Mouse (Mus musculus) kidney, embryonic 16.5 days (tissue): ENCODE measurements around the gene Stk24. TPM values are rescaled to one million over a fixed set of nuclear protein-coding genes. Genes with fewer than 3 reads are reported as not detected.
A peak's percentile ranks its signal among the peaks of the same experiment; 100 is the strongest.

Source experiments
- ATAC-seq: fragments of 200-750 bp; cut with Nextera tagmentation; 2 replicates; pipeline ENCODE4 v1.8.0; 2017; ENCODE audit warnings: moderate TSS enrichment; ENCODE audit not compliant: low FRiP score, low TSS enrichment
- H3K27ac ChIP-seq: fragments of 300-500 bp; sonication (generic); 2 replicates; pipeline ENCODE4 v1.5.1; 2014; ENCODE audit warnings: low read length
- H3K27me3 ChIP-seq: fragments of 300-500 bp; sonication (generic); 2 replicates; pipeline ENCODE4 v1.6.1; 2014; ENCODE audit warnings: low read length, control low read depth, mixed read lengths; ENCODE audit not compliant: insufficient read depth
- H3K36me3 ChIP-seq: fragments of 300-500 bp; sonication (generic); 2 replicates; pipeline ENCODE4 v1.6.1; 2014; ENCODE audit warnings: low read length, control low read depth, mixed read lengths; ENCODE audit not compliant: insufficient read depth
- H3K4me1 ChIP-seq: fragments of 300-500 bp; sonication (generic); 2 replicates; pipeline ENCODE4 v1.6.1; 2014; ENCODE audit warnings: low read length, control low read depth, mixed read lengths; ENCODE audit not compliant: insufficient read depth
- H3K4me2 ChIP-seq: fragments of 300-500 bp; sonication (generic); replicated peaks from 2 replicates; pipeline ENCODE4 v1.6.1; 2014; ENCODE audit warnings: low read depth, low read length
- H3K4me3 ChIP-seq: fragments of 300-500 bp; sonication (generic); 2 replicates; pipeline ENCODE4 v1.5.1; 2014; ENCODE audit warnings: mild to moderate bottlenecking, low read length
- H3K9ac ChIP-seq: fragments of 300-500 bp; sonication (generic); replicated peaks from 2 replicates; pipeline ENCODE4 v1.6.1; 2014; ENCODE audit warnings: low read length
- H3K9me3 ChIP-seq: fragments of 300-500 bp; sonication (generic); 2 replicates; pipeline ENCODE4 v1.6.1; 2016; ENCODE audit warnings: low read length, control low read depth
- WGBS: fragments of 180-500 bp; shearing (Covaris S2); extraction: QIAGEN DNeasy Blood & Tissue Kit; methylation state at CpG from one replicate; pipeline ENCODE4 v1.1.7; 2014; 5-methylcytosine and 5-hydroxymethylcytosine counted together
- polyA plus RNA-seq: library from polyadenylated mRNA; unstranded; fragments of >200 nt; fragmentation: Nextera tagmentation; extraction: Ambion mirVana; gene quantifications from 2 replicates; pipeline ENCODE4 v1.2.1, GENCODE M21; 2015

The Stk24 gene
- polyA plus RNA-seq, 1 experiment from 2014 or later = 34.8 TPM

DNA sequence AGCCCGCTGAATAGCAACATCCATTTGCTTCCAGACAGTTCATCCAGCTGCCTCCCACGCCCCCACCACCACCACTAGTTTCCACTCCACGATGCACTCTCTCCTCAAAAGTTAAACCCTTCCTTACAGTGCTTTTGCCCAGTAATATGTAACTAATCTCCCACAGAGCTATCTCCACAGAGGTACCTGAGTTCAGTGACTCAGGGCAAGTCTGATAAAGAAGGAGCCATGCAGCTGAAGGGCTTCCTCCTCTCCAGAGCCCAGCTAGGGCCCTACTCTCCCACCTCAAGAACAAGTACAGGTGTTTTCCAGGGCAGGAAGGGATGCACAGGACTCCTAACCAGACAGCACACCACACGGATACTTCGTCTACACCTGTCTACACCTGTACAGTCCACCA is 10.4 kb downstream of the Stk24 start:
- no peak for ATAC-seq
- Histone ChIP-seq H3K4me2 (no peak overlapping the region), H3K4me3 (no peak overlapping the region), H3K27ac (0 out of 2 replicates have a peak overlapping the region, but pooled peaks have one; percentile 0), H3K27me3 (no peaks in the 10 kb centered on the region), H3K9ac (no peak overlapping the region), H3K36me3 (no peaks in the 10 kb centered on the region), H3K4me1 (peaks cover 79% of the 10 kb centered on the region), H3K9me3 (no peaks in the 10 kb centered on the region)
- WGBS = 57% methylated on average over 5 of the region's 5 CpGs

DNA sequence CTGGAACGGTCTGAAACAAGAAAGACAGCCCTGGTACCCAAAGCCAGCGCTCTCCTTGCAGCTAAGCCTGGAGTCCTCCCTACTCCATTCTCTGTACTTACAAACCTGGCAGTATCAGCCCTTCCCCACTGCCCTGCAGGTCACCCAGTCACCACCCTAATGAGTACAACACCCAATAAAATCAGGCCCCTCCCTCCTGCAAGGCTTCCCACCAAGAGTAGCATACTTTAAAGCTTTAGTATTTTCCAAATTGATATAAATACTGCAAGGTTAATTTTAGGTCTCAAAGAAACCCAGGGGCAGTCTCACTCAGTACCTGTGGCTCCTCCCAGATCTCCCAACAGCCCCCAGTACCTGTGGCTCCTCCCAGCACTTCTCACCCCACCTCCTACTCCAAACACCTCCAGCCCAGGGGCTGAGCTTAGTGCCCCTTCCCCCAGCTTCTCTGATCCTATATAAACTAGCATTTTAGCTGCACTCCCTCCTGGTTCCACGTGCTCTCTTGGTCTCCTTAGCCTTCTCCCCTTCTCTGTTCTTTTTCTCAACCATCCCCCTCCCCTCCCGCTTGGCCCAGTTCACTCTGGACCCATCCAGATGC is 11.6 kb downstream of the Stk24 start:
- WGBS = 58% methylated on average over 4 of the region's 4 CpGs
- H3K4me1 ChIP-seq = peaks cover 76% of the 10 kb centered on the region
- no peak overlapping the region for H3K4me3 ChIP-seq
- 0 out of 2 replicates have a peak, but pooled peaks have one; percentile 29 for ATAC-seq
- H3K9ac ChIP-seq = 0 out of 2 replicates have a peak overlapping the region, but pooled peaks have one; percentile 9
- H3K27me3 ChIP-seq = no peaks in the 10 kb centered on the region
- no peaks in the 10 kb centered on the region for H3K36me3 ChIP-seq
- H3K4me2 ChIP-seq = no peak overlapping the region
- H3K27ac ChIP-seq = peak overlapping the region; percentile 75
- H3K9me3 ChIP-seq = no peaks in the 10 kb centered on the region

DNA sequence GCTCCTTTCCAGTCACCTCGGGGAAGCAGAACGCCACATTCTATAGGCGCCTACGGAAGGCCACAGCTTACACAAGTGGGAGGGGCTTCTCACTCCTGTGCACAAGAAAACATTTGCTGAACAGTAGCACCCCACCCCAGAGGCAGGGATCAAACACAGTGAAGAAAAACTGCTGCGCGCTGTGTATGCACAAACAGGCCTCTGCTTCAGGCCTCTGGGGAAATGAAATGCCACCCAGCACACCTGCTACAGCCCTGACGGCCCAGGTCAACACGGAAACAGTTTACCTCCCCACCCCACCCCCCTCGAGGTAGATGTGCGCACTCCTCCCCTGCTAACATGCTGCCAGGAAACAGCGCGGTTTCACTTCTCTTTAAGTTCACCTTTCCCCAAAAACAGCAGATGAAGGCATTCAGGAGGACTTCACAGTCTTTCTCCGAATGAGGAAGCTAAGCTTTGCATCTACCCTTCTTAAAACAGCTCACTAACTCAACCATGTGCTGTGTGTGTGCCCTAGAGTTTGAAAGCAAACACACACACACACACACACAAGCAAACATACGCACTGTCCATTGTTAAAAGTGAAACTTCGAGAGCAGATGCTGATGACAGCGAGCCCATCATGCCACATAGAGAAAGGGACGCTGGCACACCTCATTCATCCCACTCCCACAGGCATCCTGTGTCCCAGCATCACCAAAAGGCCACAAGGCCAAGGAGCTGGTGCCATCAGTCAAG is 13.7 kb downstream of the Stk24 start:
- Histone ChIP-seq H3K9ac (peak overlapping the region; percentile 30; the same call in 1 of the 2 replicates), H3K27ac (peak overlapping the region; percentile 16; the same call in 1 of the 2 replicates), H3K36me3 (no peaks in the 10 kb centered on the region), H3K27me3 (no peaks in the 10 kb centered on the region), H3K4me1 (peaks cover 57% of the 10 kb centered on the region), H3K4me3 (no peak overlapping the region), H3K4me2 (no peak overlapping the region), H3K9me3 (no peaks in the 10 kb centered on the region)
- peak; percentile 64 for ATAC-seq
- WGBS = 48% methylated on average over 17 of the region's 17 CpGs

DNA sequence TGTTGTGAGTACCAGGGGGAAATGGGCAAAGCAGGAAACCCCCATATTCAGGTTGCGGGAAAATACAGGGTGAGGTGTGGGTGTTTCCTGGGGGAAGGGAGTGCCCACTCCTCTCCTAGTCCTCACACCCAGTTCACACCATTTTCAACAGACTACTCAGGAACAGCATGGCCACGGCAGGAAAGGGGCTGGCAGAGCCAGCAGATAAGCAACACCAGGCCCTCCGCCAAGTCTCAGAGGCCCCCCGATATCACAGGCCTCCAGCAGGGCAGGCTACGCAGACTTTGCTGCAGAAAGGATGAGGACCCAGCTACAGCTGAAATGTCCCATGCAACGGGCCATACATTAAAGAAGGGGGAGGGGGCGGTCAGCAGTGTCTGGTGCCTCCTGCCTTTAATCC is 14.4 kb downstream of the Stk24 start:
- ATAC-seq = no peak
- no peak overlapping the region; the same call in 1 of the 2 replicates for H3K27ac ChIP-seq
- H3K9me3 ChIP-seq = no peaks in the 10 kb centered on the region
- no peak overlapping the region for H3K4me2 ChIP-seq
- no peak overlapping the region for H3K4me3 ChIP-seq
- H3K36me3 ChIP-seq = no peaks in the 10 kb centered on the region
- no peaks in the 10 kb centered on the region for H3K27me3 ChIP-seq
- peaks cover 56% of the 10 kb centered on the region for H3K4me1 ChIP-seq
- H3K9ac ChIP-seq = no peak overlapping the region
- 70% methylated on average over 7 of the region's 7 CpGs for WGBS

DNA sequence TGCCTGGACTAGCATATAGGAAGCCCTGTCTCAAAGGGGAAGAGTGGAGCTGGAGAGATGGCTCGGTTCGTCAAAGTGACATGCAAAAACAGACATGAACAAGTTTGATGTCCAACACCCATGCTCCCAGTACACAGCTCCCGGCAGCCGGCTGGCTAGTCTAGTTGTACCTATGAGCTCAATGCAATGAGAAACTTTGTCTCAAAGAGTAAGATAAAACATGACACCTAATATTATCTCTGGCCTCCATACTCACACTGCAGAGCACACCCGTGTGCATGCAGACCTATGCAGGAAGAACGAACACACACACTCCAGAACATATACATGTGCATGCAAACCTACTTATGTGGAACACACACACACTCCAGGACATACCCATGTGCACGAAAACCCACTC is 15.5 kb downstream of the Stk24 start:
- WGBS = 93% methylated on average over 7 of the region's 7 CpGs
- no peaks in the 10 kb centered on the region for H3K9me3 ChIP-seq
- no peak for ATAC-seq
- no peak overlapping the region for H3K27ac ChIP-seq
- no peaks in the 10 kb centered on the region for H3K27me3 ChIP-seq
- peaks cover 56% of the 10 kb centered on the region for H3K4me1 ChIP-seq
- H3K4me3 ChIP-seq = no peak overlapping the region
- H3K36me3 ChIP-seq = no peaks in the 10 kb centered on the region
- H3K9ac ChIP-seq = no peak overlapping the region
- H3K4me2 ChIP-seq = no peak overlapping the region

DNA sequence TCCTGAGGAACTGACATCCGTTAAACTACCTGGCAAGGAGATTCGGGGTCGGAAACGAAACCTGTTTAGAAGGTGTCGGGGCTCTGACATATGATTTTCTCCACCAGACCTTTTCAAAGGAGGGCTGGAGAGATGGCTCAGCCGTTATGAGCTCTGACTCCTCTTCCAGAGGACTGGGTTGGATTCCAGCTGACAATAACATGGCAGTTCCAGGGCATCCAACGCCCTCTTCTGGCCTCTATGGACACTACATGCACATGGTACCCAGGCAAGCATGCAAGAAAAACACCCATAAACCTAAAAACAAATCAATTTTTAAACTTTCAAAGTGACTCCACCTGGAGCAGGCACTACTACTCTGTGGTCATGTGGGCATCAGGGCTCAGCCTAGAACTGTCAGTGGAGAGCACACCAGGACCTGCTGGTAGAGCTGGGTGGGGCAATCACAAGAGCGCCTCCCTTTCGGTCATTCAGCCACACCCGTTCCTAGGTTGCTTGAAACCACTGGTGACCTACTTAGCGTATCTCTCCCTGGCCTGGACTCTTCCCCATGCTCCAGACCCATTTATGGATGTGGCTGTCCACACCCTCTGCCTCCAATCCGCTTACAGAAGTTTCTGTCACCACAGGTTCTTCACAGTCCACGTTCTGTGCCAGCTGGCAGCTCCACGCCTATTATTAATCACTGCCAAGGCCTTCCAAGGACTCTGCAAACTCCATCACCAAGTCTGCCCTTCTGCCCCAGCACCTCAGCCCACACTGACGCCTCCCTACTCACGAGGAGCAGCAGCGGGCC is 18.3 kb downstream of the Stk24 start:
- Histone ChIP-seq H3K27ac (no peak overlapping the region), H3K9ac (no peak overlapping the region), H3K9me3 (no peaks in the 10 kb centered on the region)

DNA sequence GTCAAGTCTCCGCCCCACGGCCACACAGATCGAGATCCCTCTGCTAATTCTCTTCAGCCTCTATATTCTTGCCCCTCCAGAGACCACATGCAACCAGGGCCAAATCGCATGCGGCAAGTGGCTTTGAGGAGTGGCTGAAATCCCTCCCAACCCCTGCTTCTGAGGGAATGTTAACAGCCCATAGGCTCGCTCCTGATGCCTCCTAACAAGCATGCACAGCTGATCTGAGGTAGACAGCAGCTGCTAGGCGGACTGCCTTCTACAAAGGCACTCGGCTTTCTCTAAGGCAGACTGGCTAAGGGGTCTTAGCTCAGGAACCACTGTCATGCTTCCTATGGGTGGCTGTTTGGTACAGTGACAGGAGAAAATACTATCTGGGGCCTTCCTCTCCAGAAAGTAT is 20.0 kb downstream of the Stk24 start:
- ATAC-seq = no peak
- 68% methylated on average over 8 of the region's 8 CpGs for WGBS
- peaks cover 53% of the 10 kb centered on the region for H3K4me1 ChIP-seq
- H3K27me3 ChIP-seq = no peaks in the 10 kb centered on the region
- no peak overlapping the region for H3K4me2 ChIP-seq
- no peaks in the 10 kb centered on the region for H3K9me3 ChIP-seq
- H3K36me3 ChIP-seq = no peaks in the 10 kb centered on the region
- H3K4me3 ChIP-seq = no peak overlapping the region
- no peak overlapping the region for H3K9ac ChIP-seq
- no peak overlapping the region for H3K27ac ChIP-seq

More for the DNA sequence above, 18.3 kb downstream of the Stk24 start:
- WGBS = 77% methylated on average over 17 of the region's 17 CpGs
- no peaks in the 10 kb centered on the region for H3K36me3 ChIP-seq
- ATAC-seq = no peak
- H3K4me2 ChIP-seq = no peak overlapping the region
- peaks cover 55% of the 10 kb centered on the region for H3K4me1 ChIP-seq
- no peak overlapping the region for H3K4me3 ChIP-seq
- H3K27me3 ChIP-seq = no peaks in the 10 kb centered on the region

DNA sequence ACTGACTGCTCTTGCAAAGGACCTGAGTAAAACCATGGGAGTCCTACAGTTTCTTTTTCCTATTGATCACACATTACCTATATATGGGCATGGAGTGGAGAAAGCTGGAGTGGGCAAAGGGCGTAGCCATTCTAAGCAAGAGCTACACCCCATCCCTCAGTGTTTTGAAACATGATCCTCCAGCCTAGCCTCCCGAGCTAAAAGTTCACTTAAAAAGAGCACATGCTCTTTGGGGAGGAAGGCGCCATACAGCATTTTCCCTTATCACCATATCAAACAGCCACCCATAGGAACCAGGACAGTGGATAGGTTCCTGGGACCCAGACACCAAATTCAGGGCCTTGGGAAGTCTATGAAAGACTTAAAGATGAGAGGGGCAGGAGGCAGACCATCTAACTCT is 20.8 kb downstream of the Stk24 start:
- Histone ChIP-seq H3K9ac (no peak overlapping the region), H3K9me3 (no peaks in the 10 kb centered on the region), H3K4me1 (peaks cover 60% of the 10 kb centered on the region), H3K4me3 (no peak overlapping the region), H3K36me3 (no peaks in the 10 kb centered on the region), H3K4me2 (no peak overlapping the region), H3K27me3 (no peaks in the 10 kb centered on the region), H3K27ac (peak overlapping the region; percentile 36; the same call in 1 of the 2 replicates)
- WGBS = 25% methylated on average over 3 of the region's 3 CpGs
- ATAC-seq = no peak

DNA sequence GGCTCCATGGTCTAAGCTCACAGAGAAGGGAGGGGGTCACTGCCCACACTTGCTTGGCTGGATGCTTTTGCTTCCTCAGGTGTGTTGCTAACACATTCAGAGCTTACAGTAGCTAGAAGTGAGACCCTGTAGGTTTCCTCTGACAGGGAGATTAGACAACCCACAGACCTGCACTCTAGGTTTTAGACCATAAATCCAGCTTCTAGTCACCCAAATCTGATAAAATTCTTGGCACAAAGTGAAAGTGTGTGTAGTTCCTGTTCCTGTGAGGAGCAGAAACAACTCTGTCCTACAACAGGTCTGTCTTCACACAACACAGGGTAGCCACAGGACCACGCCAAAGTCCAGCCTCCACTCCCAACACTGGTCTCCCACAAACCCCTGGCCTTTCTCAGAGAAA is 21.5 kb downstream of the Stk24 start:
- H3K27ac ChIP-seq = no peak overlapping the region
- H3K4me1 ChIP-seq = peaks cover 64% of the 10 kb centered on the region
- ATAC-seq = no peak
- H3K9me3 ChIP-seq = no peaks in the 10 kb centered on the region
- no peak overlapping the region for H3K4me3 ChIP-seq
- no peaks in the 10 kb centered on the region for H3K36me3 ChIP-seq
- WGBS = 63% methylated on average over 1 of the region's 1 CpGs
- H3K9ac ChIP-seq = no peak overlapping the region
- no peaks in the 10 kb centered on the region for H3K27me3 ChIP-seq
- no peak overlapping the region for H3K4me2 ChIP-seq
